9 mouse cellular contexts compared by ENCODE assay signal in the genomic region with DNA sequence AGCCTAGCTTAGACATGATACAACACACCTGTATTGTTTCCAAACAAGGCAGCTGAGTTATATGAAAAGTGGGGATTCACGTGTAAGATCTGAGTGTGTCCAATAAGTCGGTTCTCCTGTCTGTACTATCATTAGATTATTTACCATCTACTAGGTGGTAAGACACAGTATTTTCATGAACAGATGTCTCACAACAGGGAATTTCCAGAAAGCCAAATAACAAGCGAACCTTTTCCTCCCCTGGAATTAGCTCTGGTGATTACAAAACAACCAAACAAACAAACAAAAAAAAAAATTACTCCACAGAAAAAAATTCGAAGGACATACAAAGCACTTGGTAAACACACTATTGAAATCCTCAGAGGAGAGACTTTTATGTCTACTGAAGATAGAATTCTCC. TPM values are rescaled to one million over a fixed set of nuclear protein-coding genes. Genes with fewer than 3 reads are reported as not detected.
DNase-seq lines count a peak whose midpoint lies in the region; ATAC-seq and TF ChIP-seq lines count a peak whose summit lies in the region.
"Had no signal": no experiment of that assay in that cellular context is flagged by ENCODE, and none has a peak within 500 bp of the region (broad histone marks: within the 10 kb centered on the region; RNA-seq: fewer than 3 reads in every experiment).

No protein-coding gene starts in this region.

- peaks cover 31% of the 10 kb centered on the region for H3K4me1 ChIP-seq in heart, embryonic 13.5 days
- H3K4me1 ChIP-seq in neural tube, embryonic 13.5 days (replicated peaks), result peaks cover 35% of the 10 kb centered on the region
- peaks cover 33% of the 10 kb centered on the region for H3K4me1 ChIP-seq in neural tube, embryonic 15.5 days

- H3K4me3 ChIP-seq in heart, embryonic 13.5 days, result peak overlapping the region; percentile 95
- H3K4me3 ChIP-seq in left cerebral cortex, adult 2 months, result peak overlapping the region; percentile 96
- no peak overlapping the region for H3K4me3 ChIP-seq in neural tube, embryonic 13.5 days
- no peak overlapping the region for H3K4me3 ChIP-seq in neural tube, embryonic 15.5 days (replicated peaks)

- no peaks in the 10 kb centered on the region for H3K27me3 ChIP-seq in heart, embryonic 13.5 days (replicated peaks)
- no peaks in the 10 kb centered on the region for H3K27me3 ChIP-seq in neural tube, embryonic 13.5 days
- H3K27me3 ChIP-seq in neural tube, embryonic 15.5 days (replicated peaks), result no peaks in the 10 kb centered on the region
- H3K27me3 ChIP-seq: midbrain, embryonic 13.5 days had no signal

- 77% methylated on average over 4 of the region's 4 CpGs for WGBS in heart, embryonic 13.5 days
- WGBS in neural tube, embryonic 13.5 days, result 86% methylated on average over 4 of the region's 4 CpGs
- WGBS in neural tube, embryonic 15.5 days, result 78% methylated on average over 4 of the region's 4 CpGs

- peak overlapping the region; percentile 89; the same call in 1 of the 2 replicates for H3K4me2 ChIP-seq in heart, embryonic 13.5 days
- H3K4me2 ChIP-seq in neural tube, embryonic 13.5 days, result 0 out of 2 replicates have a peak overlapping the region, but pooled peaks have one; percentile 74
- H3K4me2 ChIP-seq in neural tube, embryonic 15.5 days, result peak overlapping the region; percentile 78

- peaks cover 21% of the 10 kb centered on the region for H3K36me3 ChIP-seq in heart, embryonic 13.5 days
- H3K36me3 ChIP-seq in neural tube, embryonic 13.5 days, result peaks cover 18% of the 10 kb centered on the region
- H3K36me3 ChIP-seq in neural tube, embryonic 15.5 days, result peaks cover 15% of the 10 kb centered on the region

- ATAC-seq in heart, embryonic 13.5 days (ENCODE audit: extremely low read depth, insufficient number of reproducible peaks, low FRiP score, low TSS enrichment), result no peak
- no peak for ATAC-seq in neural tube, embryonic 13.5 days (ENCODE audit: low read depth)
- ATAC-seq in neural tube, embryonic 15.5 days (ENCODE audit: low FRiP score), result no peak

- no peak for TF ChIP-seq CTCF in left cerebral cortex, adult 2 months (IDR thresholded peaks at IDR 0.05)

- no peak for DNase-seq in heart, postnatal 14 days
- no peak for DNase-seq in left cerebral cortex, adult 2 months (ENCODE audit: extremely low spot score in 1 of 2, low spot score in 2 of 2)
- no peak for DNase-seq in left cerebral cortex, adult 9 months (ENCODE audit: low spot score in 2 of 2)
- no peak for DNase-seq in neural tube, embryonic 10.5 days (ENCODE audit: extremely low spot score, low spot score)
- DNase-seq in thymus, postnatal 14 days, result no peak

- H3K9me3 ChIP-seq in heart, embryonic 13.5 days, result no peaks in the 10 kb centered on the region
- H3K9me3 ChIP-seq in neural tube, embryonic 13.5 days, result no peaks in the 10 kb centered on the region
- no peaks in the 10 kb centered on the region for H3K9me3 ChIP-seq in neural tube, embryonic 15.5 days (replicated peaks)
- H3K9me3 ChIP-seq: midbrain, embryonic 13.5 days had no signal

- H3K9ac ChIP-seq in heart, embryonic 13.5 days, result no peak overlapping the region
- no peak overlapping the region for H3K9ac ChIP-seq in neural tube, embryonic 13.5 days
- no peak overlapping the region for H3K9ac ChIP-seq in neural tube, embryonic 15.5 days (replicated peaks)
- H3K9ac ChIP-seq: midbrain, embryonic 13.5 days had no signal

- H3K27ac ChIP-seq in heart, embryonic 13.5 days (replicated peaks), result no peak overlapping the region
- H3K27ac ChIP-seq in left cerebral cortex, adult 2 months, result no peak overlapping the region
- no peak overlapping the region for H3K27ac ChIP-seq in neural tube, embryonic 13.5 days (replicated peaks)
- no peak overlapping the region for H3K27ac ChIP-seq in neural tube, embryonic 15.5 days (replicated peaks)
- H3K27ac ChIP-seq: midbrain, embryonic 13.5 days had no signal

- intact Hi-C loops in heart, postnatal 14 days (cut with DNase I), result loop anchor here (2.0 kb wide), 1 partner anchor 132 kb away; the partner anchor contains the start of gene Fbxo30
- intact Hi-C loops in left cerebral cortex, adult 2 months (cut with DNase I), result loop anchor here (2.0 kb wide), 1 partner anchor 196 kb away; no protein-coding TSS in a partner anchor

RNA-seq across cellular contexts. Expression of gene Shprh, which starts 0.8 kb away (rescaled TPM):
- polyA plus RNA-seq in heart, embryonic 13.5 days (2015; fragmentation: Nextera tagmentation; extraction: Ambion mirVana), result 10.0 and 10.4 TPM in 2 replicates
- total RNA-seq in heart, postnatal 14 days (2021), result 10 to 100 TPM; 14.0 to 14.6 TPM
- 10 to 100 TPM; 36.9 to 42.2 TPM for total RNA-seq in left cerebral cortex, adult 2 months (2021)
- polyA plus RNA-seq in neural tube, embryonic 13.5 days (2015; fragmentation: Nextera tagmentation; extraction: Ambion mirVana), result 20.1 and 22.1 TPM in 2 replicates
- polyA plus RNA-seq in neural tube, embryonic 15.5 days (2015; fragmentation: Nextera tagmentation; extraction: Ambion mirVana), result 17.8 TPM in 2 replicates

Comparison
In these comparisons a context has a peak if more than half of its experiments do, and no peak if none do; other contexts are left out.
1. H3K4me3 ChIP-seq: peak in heart, embryonic 13.5 days (single experiment) and left cerebral cortex, adult 2 months (single experiment); none in neural tube, embryonic 13.5 days (single experiment) and neural tube, embryonic 15.5 days (single experiment).
2. Peak in every context shown above with its lines, with median percentiles within 50 percentile points of each other: H3K4me2 ChIP-seq.